Mouse (Mus musculus) heart, postnatal 0 days (tissue): ENCODE measurements around the gene Wipf2. TPM values are rescaled to one million over a fixed set of nuclear protein-coding genes. Genes with fewer than 3 reads are reported as not detected.
"Not testable (repeated sequence)": the region's sequence is repeated elsewhere in the genome, so short reads cannot be mapped to it uniquely, and the experiment has no call there.

Source experiments
- ATAC-seq: fragments of 200-750 bp; cut with Nextera tagmentation; 2 replicates; pipeline ENCODE4 v1.8.0; 2017; ENCODE audit warnings: low read depth, moderate number of reproducible peaks, moderate library complexity; ENCODE audit not compliant: insufficient read depth
- DNase-seq: peaks from one replicate; pipeline ENCODE4 v3.0.0-alpha.2; 2016; ENCODE audit warnings: low spot score
- H3K27ac ChIP-seq: fragments of 300-500 bp; sonication (generic); 2 replicates; pipeline ENCODE4 v1.5.1; 2014; ENCODE audit warnings: low read depth, mild to moderate bottlenecking
- H3K27me3 ChIP-seq: fragments of 300-500 bp; sonication (generic); 2 replicates; pipeline ENCODE4 v1.6.1; 2014; ENCODE audit warnings: low read length, mixed read lengths; ENCODE audit not compliant: control insufficient read depth, insufficient read depth
- H3K36me3 ChIP-seq: fragments of 300-500 bp; sonication (generic); replicated peaks from 2 replicates; pipeline ENCODE4 v1.6.1; 2014; ENCODE audit warnings: low read length, mixed read lengths; ENCODE audit not compliant: control insufficient read depth, insufficient read depth
- H3K4me1 ChIP-seq: fragments of 300-500 bp; sonication (generic); 2 replicates; pipeline ENCODE4 v1.6.1; 2014; ENCODE audit warnings: antibody characterized with exemption; ENCODE audit not compliant: control insufficient read depth, insufficient read depth
- H3K4me2 ChIP-seq: fragments of 300-500 bp; sonication (generic); 2 replicates; pipeline ENCODE4 v1.6.1; 2014; ENCODE audit warnings: low read depth, mild to moderate bottlenecking, low read length, moderate library complexity
- H3K4me3 ChIP-seq: fragments of 300-500 bp; sonication (generic); 2 replicates; pipeline ENCODE4 v1.5.1; 2014; ENCODE audit warnings: low read depth, low read length
- H3K9ac ChIP-seq: fragments of 300-500 bp; sonication (generic); replicated peaks from 2 replicates; pipeline ENCODE4 v1.6.1; 2014; ENCODE audit warnings: low read depth, low read length, mixed read lengths
- H3K9me3 ChIP-seq: fragments of 300-500 bp; sonication (generic); replicated peaks from 2 replicates; pipeline ENCODE4 v1.6.1; 2016; ENCODE audit warnings: low read length; ENCODE audit not compliant: control insufficient read depth
- CTCF ChIP-seq: IDR thresholded peaks from 2 replicates; pipeline ENCODE4 v1.5.1; 2016; ENCODE audit warnings: antibody characterized with exemption, control low read depth, low read depth
- EP300 ChIP-seq: IDR thresholded peaks from 2 replicates; pipeline ENCODE4 v1.6.1; 2016; ENCODE audit warnings: antibody characterized with exemption, low read depth
- WGBS: fragments of 180-500 bp; shearing (Covaris S2); extraction: QIAGEN DNeasy Blood & Tissue Kit; methylation state at CpG from one replicate; pipeline ENCODE4 v1.1.7; 2014; 5-methylcytosine and 5-hydroxymethylcytosine counted together
- polyA plus RNA-seq: library from polyadenylated mRNA; unstranded; fragments of >200 nt; fragmentation: Nextera tagmentation; extraction: Ambion mirVana; gene quantifications from 2 replicates; pipeline ENCODE4 v1.2.1, GENCODE M21; 2015
- total RNA-seq: library from RNA; depleted of rRNA; stranded (reverse); fragments of >200 nt; gene quantifications from 2 replicates; pipeline ENCODE4 v1.2.3, GENCODE M21; 2014; ENCODE audit warnings: low replicate concordance

Gene Wipf2
- total and polyA plus RNA-seq, 2 experiments from 2014 or later, result 1.8 to 6.2 TPM

DNA sequence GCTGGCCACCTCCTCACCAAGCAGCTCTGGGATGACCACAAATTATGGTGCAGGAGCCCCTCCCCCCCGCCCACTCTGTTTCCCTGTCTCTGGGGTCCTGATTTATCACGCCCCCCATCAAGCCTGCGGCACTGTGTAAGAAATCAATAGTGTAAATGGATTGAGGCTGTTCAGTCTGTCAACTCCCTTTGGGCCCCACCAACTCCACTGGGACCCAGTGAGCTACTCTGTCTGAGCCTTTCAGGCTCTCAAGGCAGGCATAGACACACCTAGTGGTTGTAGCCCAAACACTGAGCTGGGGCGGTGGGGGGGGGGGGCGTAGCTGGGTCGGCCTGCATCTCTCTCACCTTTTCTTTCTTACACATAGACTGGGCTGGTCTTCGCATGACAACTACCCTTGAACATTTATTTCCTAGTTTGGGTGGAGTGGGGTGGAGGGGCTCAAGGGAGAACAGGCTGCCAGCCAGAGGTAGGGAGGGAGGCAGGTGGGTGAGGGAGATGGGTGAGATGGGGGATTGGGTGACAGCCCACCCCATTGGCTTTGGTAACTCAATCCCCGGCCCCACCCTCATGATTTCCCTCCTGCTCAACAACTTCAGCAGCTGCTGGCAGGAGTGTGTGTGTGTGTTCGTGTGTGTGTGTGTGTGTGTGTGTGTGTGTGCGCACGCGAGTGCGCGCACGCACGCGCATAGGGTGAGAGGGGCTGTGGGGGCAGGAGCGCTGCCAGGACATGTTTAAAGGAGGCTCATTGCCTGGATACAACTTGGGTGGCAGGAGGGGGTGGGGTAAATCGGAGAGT is 69.1 kb downstream of the Wipf2 start:
- Histone ChIP-seq H3K27me3 (no peaks in the 10 kb centered on the region), H3K4me3 (no peak overlapping the region), H3K9me3 (no peaks in the 10 kb centered on the region), H3K36me3 (no peaks in the 10 kb centered on the region), H3K27ac (peak overlapping the region; percentile 95), H3K4me2 (peak overlapping the region; percentile 32), H3K4me1 (peaks cover 83% of the 10 kb centered on the region), H3K9ac (0 out of 2 replicates have a peak overlapping the region, but pooled peaks have one; percentile 26)
- TF ChIP-seq CTCF (no peak), EP300 (no peak)
- DNase-seq (no peak), ATAC-seq (no peak)
- 32% methylated on average over 19 of the region's 19 CpGs for WGBS

DNA sequence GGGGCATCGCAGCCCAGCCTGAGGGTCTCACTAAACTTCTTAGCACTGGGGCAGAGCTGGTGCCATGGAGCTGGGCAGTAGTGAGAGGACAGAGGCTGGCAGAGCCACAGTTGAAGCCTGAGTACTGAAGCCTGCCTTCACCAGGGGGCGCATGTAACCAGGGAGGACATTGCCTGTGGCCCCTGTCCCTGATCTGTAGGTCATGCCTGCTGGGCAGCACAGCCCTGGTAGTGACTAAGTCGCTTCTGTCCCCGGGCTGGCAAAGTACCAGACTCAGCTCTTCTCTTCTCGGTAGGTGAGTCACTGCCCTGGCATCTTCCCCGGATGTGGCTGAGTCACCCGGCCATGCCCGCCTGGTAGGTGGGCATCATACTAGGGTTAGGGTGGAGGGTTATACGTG is 69.7 kb downstream of the Wipf2 start:
- DNase-seq, result peak; percentile 66
- no peaks in the 10 kb centered on the region for H3K27me3 ChIP-seq
- peak overlapping the region; percentile 95 for H3K27ac ChIP-seq
- TF ChIP-seq EP300, result no peak
- TF ChIP-seq CTCF, result peak; percentile 64
- 22% methylated on average over 9 of the region's 9 CpGs for WGBS
- peak; percentile 3; the same call in 1 of the 2 replicates for ATAC-seq
- no peaks in the 10 kb centered on the region for H3K36me3 ChIP-seq
- peaks cover 76% of the 10 kb centered on the region for H3K4me1 ChIP-seq
- no peaks in the 10 kb centered on the region for H3K9me3 ChIP-seq
- no peak overlapping the region for H3K9ac ChIP-seq
- H3K4me3 ChIP-seq, result no peak overlapping the region
- peak overlapping the region; percentile 28 for H3K4me2 ChIP-seq

DNA sequence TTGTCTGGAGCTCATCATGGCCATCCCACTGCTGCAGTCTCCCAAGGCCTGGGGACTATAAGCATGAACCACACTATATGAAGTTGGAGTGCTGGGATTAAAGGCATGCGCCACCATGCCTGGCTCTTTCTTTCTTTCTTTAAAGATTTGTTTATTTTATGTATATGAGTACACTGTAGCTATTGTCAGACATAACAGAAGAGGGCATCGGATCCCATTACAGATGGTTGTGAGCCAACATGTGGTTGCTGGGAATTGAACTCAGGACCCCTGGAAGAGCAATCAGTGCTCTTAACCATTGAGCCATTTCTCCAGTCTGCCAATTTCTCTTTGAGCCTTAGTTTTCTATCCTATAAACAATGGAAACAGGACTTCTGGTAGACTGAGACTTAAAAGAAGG is 70.4 kb downstream of the Wipf2 start:
- H3K27ac ChIP-seq, result peak overlapping the region; percentile 95
- not testable (repeated sequence) for ATAC-seq, H3K9me3 ChIP-seq, H3K27me3 ChIP-seq, H3K4me2 ChIP-seq, H3K36me3 ChIP-seq, H3K4me3 ChIP-seq, DNase-seq, H3K9ac ChIP-seq
- H3K4me1 ChIP-seq, result peaks cover 76% of the 10 kb centered on the region
- WGBS, result 91% methylated on average over 2 of the region's 2 CpGs

DNA sequence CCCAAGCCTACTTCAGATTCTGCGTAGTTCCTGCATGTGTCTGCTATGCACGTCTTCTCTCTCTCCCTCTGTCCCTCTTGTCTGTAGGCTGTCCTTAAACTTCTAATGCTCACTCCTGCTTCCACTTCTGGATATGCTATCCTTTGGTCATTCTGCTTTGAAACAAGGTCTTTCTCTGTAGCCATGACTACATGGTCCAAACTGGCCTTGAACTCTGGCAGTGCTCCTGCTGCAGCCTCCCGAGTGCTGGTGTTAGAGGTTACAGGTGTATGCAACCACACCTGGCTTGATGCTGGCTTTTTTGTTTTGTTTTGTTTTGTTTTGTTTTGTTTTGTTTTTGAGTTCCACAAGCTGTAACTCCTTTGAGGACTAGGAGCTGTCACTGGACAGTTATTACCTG is 70.9 kb downstream of the Wipf2 start:
- H3K4me3 ChIP-seq, result no peak overlapping the region
- WGBS, result 85% methylated on average over 3 of the region's 3 CpGs
- H3K4me2 ChIP-seq, result no peak overlapping the region
- no peak for TF ChIP-seq CTCF
- no peak for TF ChIP-seq EP300
- H3K36me3 ChIP-seq, result no peaks in the 10 kb centered on the region
- H3K9me3 ChIP-seq, result no peaks in the 10 kb centered on the region
- H3K9ac ChIP-seq, result no peak overlapping the region
- peaks cover 76% of the 10 kb centered on the region for H3K4me1 ChIP-seq
- no peak overlapping the region; the same call in 1 of the 2 replicates for H3K27ac ChIP-seq
- ATAC-seq (no peak), DNase-seq (no peak)
- H3K27me3 ChIP-seq, result no peaks in the 10 kb centered on the region

DNA sequence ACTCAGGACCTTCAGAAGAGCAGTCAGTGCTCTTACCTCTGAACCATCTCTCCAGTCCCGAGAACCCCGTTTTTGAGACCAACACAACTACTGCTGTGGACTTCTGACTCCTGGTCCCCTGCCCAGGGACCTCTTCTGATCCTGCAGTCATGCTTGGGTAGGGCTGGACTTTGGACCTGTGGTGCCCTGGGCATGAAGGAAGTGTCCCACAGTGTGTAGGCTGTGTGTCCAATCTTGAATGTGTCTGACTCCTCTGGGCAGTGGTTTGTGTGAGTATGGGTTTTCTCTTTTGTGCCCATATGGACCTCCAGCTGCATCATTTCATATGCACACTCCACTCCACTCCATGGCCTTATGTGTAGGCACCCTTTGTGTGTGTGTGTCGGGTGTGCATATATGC is 71.7 kb downstream of the Wipf2 start:
- H3K4me2 ChIP-seq, result no peak overlapping the region
- TF ChIP-seq EP300 (no peak), CTCF (no peak)
- peak overlapping the region; percentile 93; the same call in 1 of the 2 replicates for H3K27ac ChIP-seq
- 92% methylated on average over 3 of the region's 3 CpGs for WGBS
- no peaks in the 10 kb centered on the region for H3K27me3 ChIP-seq
- no peak for DNase-seq
- H3K4me1 ChIP-seq, result peaks cover 76% of the 10 kb centered on the region
- H3K9me3 ChIP-seq, result no peaks in the 10 kb centered on the region
- ATAC-seq, result no peak
- H3K36me3 ChIP-seq, result no peaks in the 10 kb centered on the region
- no peak overlapping the region for H3K4me3 ChIP-seq
- no peak overlapping the region for H3K9ac ChIP-seq

DNA sequence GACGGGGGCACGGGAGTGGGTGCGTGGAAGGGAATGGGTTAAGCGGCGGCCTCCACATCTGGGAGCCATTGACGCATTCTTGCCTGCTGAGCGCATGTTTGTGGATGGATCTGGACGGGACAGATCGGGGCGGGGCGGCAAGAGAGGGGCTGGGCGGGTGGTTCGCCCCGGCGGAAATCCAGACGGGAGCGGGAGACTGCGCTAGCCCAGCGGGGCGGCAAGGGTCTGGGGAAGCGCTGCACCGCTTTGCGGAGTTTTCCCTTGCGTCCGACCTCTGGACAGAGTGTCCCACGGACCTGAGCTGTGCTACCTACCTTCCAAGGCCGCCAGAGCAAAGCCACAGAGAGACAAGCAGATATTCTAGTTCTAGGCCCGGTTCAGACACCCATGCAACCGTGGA is 72.7 kb downstream of the Wipf2 start:
- TF ChIP-seq EP300 (peak; percentile 61; the same call in 1 of the 2 replicates), CTCF (no peak)
- peaks cover 74% of the 10 kb centered on the region for H3K4me1 ChIP-seq

More for the DNA sequence above, 72.7 kb downstream of the Wipf2 start:
- no peaks in the 10 kb centered on the region for H3K27me3 ChIP-seq
- no peaks in the 10 kb centered on the region for H3K9me3 ChIP-seq
- DNase-seq (peak; percentile 76), ATAC-seq (peak; percentile 50)
- H3K4me3 ChIP-seq, result peak overlapping the region; percentile 87
- under 1% methylated on average over 26 of the region's 29 CpGs for WGBS
- peak overlapping the region; percentile 82 for H3K4me2 ChIP-seq
- no peaks in the 10 kb centered on the region for H3K36me3 ChIP-seq
- peak overlapping the region; percentile 93 for H3K27ac ChIP-seq
- peak overlapping the region; percentile 83 for H3K9ac ChIP-seq
